Mouse (Mus musculus) cerebellum, adult 9-10 months (tissue): ENCODE results near the gene Gpam.
A peak's percentile ranks its signal among the peaks of the same experiment; 100 is the strongest.

Source experiments
- DNase-seq: peaks from one replicate; pipeline ENCODE4 v3.0.0; 2022

Gene Gpam

DNA sequence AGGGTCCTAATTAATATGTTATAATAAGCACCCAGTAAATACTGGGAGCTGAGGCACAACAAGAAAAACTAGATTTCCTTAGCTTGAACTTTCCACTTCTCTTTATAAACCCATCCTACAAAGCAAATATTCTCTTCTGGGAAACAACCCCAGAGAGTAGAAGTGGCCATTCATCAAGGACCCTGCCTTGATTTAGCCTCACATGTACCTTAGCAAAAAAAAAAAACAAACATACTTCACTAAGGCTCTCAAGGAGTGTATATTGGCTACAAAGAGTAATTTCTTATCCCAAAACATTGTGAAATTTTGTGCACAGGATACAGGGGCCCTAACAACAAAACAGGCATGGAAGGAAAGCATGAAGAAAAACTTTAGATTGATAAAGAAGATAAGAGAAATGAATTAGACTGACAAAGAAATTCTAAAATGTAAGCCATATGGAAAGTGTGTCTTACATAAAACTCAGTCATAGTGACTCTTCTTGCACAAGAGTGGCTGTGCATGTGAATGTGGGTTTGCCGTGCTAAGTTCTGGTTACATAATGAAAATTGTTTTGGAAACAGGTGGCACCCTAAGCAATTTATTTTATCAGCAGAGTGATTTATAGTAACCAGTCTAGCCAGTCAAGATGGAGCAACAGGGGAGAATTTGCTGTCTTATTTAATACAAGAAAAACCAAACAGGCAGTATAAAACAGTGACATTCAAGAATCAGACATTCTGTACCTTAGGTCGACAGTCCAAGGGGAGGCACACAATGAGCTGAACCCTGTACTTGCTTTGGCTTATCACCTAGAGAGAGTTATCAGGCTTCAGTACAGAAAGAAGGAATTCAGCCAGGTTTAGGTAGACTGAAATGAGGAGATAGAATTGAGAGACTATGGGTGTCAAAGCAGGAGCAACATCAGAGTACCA lies 26.6 kb downstream of the Gpam start:
- DNase-seq = no peak

DNA sequence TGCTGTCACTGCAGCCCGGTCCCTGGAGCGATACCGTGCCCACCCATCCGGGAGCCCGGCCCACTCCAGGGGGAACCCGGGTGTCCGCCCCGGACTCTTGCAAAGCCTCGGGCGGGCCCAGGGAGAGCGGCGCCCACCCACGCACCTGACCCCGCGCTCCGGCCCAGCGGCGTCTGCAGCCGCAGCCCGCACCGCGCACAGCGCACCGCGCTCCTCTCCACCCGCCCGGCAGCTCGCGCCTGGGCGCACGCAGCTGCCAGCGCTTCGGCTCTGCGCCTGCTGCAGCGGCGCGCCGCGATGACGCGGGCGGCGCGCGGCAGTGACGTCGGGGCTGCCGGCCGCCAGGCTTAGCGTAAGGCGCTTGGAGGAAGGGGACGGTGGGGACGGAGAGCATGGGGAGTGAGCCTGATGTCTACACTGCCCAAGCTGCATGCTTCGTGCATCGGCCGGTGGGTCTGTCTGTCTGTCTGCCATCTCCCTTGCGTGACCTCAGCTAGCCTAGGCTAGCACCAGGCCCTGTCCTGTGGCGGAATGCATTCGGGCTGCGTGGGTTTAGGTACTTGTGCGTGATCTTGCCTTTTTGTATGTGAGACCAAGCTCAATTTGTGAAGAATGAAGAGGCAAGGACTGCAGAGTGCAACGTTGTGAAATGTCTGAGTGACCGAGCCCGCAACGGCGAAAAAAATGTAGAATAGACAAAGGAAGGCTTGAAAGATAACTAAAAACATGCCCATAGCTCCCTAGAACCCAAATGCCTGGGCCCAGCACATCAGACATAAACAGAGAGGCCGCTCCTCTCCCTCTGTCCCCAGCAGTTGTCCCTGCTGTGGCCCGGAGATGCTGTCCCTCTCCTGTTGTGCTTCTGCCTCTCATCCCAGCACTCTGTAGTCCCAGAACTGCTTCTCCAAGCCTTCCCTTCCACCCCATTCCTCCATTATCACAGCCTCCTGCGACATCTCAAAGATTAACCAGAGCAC lies 27.6 kb downstream of the Gpam start:
- DNase-seq = peak; percentile 83

DNA sequence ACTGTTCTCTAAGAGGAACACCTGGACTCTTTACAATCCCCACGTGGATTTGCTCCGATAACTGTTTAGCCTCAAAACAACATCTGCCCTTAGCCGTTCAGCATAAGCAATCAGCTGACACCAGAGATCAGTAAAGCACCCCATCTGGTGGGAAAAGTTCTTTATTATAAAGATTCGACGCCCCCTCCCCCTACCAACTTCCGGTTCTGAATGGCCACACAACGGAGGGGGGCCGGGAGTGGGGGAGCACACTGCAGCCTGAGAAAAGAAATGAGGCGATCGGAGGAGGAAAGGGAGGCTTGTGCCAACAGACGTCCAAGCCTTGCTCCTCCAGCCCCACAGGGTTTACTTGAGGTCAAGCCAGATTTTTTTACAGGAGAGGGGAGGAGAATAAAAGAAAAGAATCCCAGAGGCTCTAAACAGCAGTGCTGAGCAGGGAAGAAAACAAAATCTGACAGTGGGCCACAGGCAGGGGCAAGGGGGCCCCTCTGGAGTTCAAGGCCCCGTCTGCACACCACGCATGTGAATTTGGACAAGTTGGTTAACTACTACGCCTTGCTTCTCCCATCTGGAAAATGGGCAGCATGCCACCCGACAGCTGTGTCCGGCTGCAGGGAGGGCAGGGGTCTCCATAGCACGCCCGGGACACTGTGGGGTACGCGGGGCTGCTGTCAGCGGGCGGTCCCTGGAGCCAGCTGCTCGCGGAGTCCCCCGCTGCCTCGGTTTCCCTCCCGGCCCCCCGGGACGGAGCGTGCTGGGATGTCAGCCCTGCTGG lies 28.4 kb downstream of the Gpam start:
- DNase-seq = peak; percentile 63

DNA sequence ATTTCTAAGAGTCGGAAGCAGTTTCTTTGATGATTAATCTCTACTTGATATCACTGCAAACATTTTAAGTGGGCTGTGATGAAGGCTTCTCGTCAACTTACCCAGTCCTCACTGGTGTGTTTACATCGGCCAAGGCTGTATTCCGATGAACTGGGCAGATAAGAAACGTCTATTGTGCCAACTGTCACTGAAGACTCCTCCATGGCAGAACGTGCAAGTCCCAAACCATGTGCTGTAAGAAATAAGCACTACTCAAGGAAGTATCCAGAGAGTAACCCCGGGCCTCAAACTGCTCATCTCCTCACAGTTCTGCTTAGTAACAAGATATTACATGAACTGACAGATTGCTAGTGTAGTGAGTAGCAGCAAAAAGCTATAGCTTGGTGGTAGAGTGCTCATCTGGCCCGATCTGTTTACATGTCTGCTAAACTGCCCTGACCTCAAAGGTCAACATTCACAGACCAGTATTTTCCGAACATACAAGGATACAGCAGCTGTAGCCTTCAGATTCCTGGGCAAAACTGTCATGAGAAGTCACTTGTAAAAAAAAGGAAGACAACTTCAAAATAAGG lies 29.6 kb downstream of the Gpam start:
- no peak for DNase-seq

DNA sequence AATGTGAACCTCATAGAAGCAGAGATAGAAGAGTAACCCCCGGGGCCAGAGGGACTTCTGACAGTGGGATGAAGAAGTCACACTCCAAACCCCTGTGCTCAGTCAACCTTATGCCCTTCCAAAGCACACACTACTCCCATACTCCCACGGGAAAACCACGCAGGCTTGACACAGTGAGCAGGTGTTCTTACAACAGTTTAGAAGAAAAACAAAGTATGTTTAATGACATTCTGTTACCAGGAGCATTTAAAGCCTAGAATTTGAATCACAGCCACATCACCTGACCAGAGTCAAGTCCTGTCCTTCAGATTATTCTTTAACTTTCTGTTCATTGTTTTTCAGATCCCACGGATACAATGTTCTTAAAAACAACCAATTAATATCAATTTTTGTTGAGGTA lies 30.4 kb downstream of the Gpam start:
- DNase-seq = no peak

DNA sequence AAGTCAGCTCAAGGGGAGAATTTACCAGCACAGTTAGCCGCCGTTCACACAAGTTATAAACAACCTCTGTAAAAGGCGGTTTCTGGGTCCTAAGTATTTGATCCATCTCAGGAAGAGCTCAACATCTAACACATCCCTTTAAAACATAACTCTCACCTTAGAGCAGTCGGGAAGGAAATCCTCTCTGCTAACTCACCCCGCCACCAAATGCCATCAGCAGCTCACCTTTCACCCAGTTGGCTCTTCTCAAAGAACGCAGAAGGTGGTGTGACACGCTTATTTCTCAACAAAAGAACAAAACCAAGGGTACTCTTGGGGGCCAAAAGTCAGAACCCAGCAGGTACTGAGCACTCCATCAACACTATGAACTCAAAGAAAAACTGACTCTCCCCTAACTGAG lies 31.5 kb downstream of the Gpam start:
- no peak for DNase-seq

DNA sequence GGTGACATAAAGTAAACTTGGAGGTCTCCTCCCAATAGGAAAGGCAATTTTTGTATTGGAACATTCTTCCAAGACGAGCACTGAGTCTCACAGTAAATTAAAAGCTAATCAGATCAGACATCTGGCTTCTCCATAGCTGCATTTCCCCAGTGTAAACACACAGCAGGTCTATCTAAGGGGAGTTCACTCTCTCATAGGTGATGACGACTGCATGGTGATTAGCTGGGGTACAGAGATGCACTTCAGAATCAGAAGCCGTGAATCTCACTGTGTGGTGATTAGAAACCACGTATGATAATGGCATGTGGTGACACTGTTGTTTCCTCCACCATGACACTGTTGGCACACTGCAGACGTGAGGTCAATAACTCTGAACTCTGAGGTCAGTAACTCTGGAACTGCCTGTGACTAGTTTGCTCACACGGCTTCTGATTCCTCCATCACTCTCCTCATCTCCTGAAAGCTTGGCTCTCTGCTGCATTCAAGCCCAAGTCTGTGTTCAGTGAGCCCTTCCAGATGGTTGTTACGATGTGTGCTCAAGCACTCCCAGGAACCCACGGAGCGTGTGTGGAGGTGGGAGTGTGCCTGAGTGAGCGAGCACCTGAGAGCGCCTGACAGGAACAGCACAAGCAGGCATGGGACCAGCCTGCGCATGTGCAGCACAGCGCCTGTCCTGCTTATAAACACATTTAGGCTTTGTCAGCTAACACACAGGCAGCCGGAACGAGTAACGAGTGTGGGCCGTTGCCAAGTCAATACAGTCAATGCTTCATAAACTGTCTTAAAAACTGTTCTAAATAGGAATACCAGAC lies 35.2 kb downstream of the Gpam start:
- DNase-seq = no peak

DNA sequence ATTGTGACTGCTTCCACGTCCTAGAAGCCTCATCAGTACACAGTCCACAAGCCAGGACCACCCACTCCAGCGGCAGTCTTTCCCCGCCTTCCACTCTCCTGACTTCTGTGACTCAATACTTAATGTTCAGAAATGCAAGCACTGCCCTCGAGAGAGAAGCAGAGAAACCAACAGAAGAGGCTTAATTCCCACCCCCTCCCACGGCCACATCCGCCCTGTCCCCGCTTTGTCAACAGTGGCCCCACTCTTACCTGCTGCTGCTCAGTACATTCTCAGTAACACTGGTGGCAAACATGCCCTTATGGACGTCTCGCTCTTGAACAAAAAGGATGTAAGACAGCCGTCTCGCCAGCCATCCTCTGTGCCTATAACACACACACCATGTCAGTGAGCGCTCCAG lies 36.2 kb downstream of the Gpam start:
- DNase-seq = no peak

DNA sequence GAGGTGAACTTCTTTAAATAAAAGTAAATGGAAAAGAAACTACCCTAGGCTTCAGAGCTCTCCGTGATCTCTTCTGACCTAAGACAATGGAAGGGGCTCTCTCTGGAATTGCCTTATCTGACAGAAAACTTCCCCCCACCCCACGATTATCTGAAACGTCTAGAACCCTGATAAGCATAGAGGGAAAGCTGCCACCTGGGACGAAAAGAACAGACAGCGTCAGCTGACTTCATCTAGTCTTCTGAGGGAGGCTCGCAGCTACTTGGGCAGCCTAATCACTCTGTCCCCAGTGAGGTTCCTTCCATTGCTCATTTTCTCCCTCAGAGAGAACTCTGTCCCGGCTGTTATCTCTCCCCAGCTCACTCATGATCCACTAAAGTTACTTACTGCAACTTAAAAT lies 36.9 kb downstream of the Gpam start:
- no peak for DNase-seq

DNA sequence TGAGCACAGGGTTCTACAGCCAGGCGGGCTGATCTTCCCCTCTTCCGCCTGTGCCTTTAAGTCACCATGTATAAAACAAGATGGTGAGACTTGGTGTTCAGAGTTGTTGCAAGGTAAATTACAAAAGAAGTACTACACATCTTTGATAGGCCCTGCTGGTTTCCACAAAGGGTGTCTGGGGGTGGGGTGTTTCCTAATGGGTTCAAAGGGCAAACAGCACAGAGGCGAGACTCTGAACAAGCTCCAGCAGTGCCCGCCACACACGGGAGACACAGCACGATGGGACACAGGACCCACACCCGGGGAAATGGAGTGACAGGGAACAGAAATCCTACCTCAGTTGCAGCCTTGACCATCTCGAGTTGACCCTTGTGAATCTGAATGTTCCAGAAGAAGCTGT lies 39.3 kb downstream of the Gpam start:
- no peak for DNase-seq

DNA sequence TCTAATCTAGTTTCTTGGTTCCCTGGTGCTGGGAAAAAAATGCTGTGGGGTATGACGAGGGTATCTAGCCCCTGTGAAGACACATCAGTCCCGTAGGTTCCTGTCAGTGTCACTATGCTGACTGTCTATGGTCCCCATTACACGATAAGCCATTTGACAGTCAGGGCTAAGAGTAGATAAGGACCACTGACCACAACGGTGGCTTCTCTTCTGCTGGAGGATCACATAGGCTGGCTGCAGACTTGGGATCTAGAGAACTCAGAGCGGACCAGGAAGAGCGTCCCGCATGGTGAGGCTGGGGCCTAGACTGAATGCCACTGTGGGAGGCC lies 41.2 kb downstream of the Gpam start:
- DNase-seq = no peak

DNA sequence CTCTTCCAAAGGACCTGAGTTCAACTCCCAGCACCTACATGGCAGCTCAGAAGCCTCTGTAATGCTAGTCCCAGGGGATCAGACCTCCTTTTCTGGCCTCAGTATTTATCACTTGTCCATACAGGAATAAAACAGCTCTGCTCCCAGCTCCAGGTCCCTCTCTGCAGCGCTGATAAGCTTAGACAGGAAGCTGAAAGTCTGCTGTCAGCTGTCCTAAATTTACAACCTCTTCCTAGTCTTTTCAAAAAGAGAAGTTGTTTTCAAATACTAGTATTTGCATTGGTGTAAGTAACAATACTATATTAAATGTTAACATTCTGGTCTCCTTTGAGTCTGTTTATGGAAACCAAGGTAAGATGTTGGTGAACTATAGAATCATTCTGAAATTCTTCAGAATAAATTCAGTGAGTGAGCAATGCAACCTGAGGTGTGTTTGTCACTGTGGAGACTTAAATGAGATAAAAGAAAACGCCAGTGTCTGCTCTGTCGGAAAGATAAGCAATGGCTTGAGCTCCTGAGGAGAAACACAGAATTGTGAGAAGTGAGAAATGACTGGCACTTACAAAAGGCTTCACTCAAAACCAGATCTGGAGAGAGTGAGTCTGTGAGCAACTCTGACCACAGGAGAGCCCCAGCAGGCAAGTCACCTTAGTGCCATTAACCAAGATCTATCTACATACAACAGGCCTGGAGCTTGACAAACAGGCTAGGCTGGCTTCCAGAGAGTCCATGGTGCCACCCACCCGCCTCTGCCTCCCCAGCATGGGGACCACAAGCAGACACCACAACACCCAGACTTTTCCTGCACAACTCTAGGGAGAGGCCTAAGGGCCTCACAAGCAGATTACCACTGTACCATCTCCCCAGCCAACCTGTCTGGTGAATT lies 41.8 kb downstream of the Gpam start:
- DNase-seq = no peak

DNA sequence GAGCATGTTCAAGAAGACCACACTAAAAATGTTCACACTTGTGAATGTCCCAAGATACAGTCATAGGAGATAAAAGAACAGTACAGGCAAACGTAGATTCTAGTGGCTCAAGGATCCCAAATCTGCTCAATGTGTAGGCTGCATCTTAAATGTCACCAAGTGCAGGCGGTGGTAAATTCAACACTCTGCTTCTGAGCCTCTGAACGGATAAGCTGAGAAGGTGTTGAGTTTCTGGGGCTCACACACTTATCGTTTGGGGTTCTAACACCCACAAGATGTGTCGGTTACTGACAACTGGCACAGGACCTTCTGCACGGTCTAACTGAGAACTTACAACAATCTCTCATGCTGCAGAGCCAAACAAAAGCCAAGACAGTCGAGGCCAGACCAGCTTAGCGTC lies 50.2 kb downstream of the Gpam start:
- no peak for DNase-seq

DNA sequence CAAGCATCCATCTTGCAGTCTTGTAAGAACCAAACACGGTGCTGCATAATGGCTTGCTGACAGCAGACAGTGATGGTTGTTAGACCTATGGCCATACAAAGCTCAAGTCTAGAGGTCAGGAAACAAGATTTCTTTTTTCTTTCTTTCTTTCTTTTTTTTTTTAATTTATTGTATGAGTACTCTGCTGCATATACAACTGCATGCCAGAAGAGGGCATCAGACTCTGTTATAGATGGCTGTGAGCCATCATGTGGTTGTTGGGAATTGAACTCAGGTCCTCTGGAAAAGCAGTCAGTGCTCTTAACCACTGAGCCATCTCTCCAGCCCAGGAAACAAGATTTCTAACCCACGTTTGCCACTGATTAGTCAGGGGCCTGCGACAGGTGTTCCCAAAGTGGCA lies 54.0 kb downstream of the Gpam start:
- no peak for DNase-seq

DNA sequence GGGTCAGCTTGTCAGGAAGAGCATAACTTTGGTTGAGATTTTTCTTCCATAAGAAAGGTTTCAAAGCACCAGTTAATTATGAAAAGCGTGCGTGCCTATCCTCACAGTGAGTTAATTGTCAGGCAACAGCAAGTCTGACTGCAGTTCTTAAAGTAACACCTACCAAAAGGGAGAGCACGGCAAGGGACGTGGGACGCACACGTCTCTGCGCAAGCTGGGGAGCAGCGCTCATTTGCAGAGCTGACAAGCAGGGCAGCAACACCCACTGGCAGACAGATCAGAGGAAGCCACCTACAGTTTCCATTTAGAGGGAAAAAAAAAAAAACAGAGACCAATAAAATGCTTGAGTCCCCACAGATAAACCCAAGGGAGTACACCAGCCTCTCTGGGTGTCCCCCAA lies 58.0 kb downstream of the Gpam start:
- DNase-seq = no peak

DNA sequence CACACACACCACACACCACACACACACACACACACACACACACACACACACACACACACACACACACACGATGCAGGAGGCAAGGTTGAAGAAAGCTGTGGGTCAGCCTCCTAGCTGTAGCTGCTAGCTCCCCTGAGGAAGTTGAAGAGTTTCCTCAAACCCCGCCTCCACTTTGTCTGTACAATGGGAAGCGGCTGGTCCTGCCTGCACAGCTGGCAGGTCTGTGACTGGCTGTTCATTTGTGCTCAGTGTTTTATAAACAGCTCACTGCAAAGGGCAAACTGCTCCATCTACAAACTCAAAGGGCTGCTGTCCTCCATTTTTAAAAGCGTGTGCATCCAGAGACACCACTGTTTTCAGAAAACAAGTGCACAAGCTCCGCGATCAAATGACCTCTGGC lies 63.8 kb downstream of the Gpam start:
- no peak for DNase-seq

DNA sequence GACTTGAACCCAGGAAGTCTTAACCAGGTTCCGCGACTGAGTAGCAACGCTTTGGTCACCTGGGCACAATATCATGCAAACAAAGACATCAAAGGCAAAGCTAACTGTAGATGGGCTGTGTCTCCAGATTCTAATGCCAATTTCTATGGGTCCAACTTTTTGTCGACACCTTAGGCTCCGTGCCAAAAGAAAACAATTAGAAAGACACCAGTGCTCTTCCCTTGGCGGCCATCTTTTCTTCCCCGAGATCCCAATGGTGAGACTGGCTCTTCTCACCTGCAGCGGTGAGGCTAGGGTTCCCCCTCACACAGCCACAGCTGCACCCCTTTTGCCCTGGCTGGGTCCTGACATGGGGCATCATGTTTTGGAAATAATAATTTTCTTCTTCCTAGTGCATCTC lies 64.5 kb downstream of the Gpam start:
- no peak for DNase-seq

DNA sequence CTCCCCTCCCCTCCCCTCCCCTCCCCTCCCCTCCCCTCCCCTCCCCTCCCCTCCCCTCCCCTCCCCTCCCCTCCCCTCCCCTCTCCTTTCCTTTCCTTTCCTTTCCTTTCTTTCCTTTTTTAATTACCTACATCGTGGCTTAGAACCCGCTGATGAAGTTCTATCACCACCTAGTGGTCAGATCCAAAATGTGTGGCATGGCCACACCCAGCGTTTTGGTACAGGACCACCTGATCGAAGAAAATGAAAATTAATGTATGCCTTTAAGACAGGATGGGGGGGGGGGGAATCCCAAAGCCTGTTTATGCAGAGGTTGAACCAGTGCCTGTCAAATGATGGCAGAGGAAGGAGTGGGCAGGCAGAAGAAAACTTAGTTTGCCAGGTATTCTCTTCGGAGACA lies 65.1 kb downstream of the Gpam start:
- peak; percentile 54 for DNase-seq

DNA sequence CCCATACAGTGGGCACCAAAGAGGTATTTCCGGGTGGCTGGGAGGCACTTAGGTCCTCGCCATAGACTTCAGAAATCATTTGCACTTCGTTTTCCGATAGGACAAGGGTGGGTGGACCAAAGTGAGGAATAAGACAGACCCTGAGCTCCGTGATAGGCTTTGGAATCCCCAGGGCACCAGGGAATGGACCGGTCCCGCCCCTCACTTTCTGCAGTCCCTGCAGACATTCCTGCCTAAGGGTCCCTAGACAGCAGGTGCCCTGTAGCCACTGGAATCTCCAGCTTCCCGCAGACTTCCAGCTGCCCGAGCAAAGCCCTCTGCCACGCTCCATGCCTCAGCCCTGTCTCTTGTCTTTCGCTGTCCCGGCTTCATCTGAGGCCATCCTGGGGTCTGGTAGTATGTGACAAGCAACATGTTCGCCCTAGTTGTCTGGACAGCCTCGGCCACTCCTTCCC lies 65.6 kb downstream of the Gpam start:
- DNase-seq = no peak

DNA sequence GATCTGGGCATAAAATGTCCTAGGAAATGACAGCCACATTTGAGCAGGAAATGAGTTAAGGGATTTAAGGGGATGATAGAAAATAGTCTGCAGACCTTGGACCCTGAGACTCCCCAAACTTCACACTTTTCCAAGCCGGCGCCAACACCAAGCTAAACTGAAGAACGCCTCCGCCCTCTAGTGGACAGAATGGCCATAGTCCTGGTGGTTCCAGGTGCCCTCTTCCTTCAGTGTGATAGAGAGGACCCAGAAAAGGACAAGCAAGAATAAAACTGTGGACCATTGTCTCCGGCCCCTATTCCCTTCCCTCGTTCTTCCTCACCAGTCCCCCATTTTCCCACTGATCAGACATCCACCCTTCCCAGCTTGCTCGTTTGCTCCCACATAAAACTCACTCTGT lies 66.1 kb downstream of the Gpam start:
- DNase-seq = peak; percentile 60

DNA sequence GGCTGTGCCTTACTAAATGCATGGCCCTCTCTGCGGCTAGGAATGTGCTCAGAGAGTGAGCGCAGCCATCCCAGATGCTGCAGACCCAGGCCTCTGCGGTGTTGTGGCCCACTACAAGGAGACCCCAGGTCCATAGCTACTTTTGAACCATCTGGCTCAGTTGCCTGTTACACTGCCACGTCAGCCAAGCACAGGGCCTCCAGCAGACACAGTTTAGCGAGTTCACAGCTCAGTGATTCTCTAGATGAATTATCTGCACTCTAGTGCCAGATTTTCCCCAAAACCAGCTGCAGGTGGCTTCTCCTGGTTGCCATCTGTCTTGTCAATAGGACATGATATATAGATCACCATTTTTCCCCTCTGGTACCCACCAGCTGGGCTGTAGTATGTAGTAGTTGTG lies 69.6 kb downstream of the Gpam start:
- DNase-seq = no peak
